Mouse (Mus musculus) lung, embryonic 16.5 days (tissue): Measurements from ENCODE around the gene Phlpp1. TPM values are rescaled to one million over a fixed set of nuclear protein-coding genes. Genes with fewer than 3 reads are reported as not detected.

ENCODE experiments used
- ATAC-seq: fragments of 200-750 bp; cut with Nextera tagmentation; 2 replicates; pipeline ENCODE4 v1.8.0; 2017; ENCODE audit warnings: low read depth, mild to moderate bottlenecking, moderate library complexity
- H3K27ac ChIP-seq: fragments of 300-500 bp; sonication (generic); 2 replicates; pipeline ENCODE4 v1.5.1; 2014; ENCODE audit warnings: mild to moderate bottlenecking, control low read depth, low read length
- H3K27me3 ChIP-seq: fragments of 300-500 bp; sonication (generic); 2 replicates; pipeline ENCODE4 v1.6.1; 2014; ENCODE audit warnings: low read depth, low read length, mixed read lengths; ENCODE audit not compliant: control insufficient read depth, insufficient read depth
- H3K36me3 ChIP-seq: fragments of 300-500 bp; sonication (generic); 2 replicates; pipeline ENCODE4 v1.6.1; 2014; ENCODE audit warnings: low read length; ENCODE audit not compliant: control insufficient read depth, insufficient read depth
- H3K4me1 ChIP-seq: fragments of 300-500 bp; sonication (generic); replicated peaks from 2 replicates; pipeline ENCODE4 v1.6.1; 2014; ENCODE audit warnings: low read length, mixed read lengths; ENCODE audit not compliant: control insufficient read depth, insufficient read depth
- H3K4me2 ChIP-seq: fragments of 300-500 bp; sonication (generic); 2 replicates; pipeline ENCODE4 v1.6.1; 2014; ENCODE audit warnings: low read depth, low read length, control low read depth
- H3K4me3 ChIP-seq: fragments of 300-500 bp; sonication (generic); 2 replicates; pipeline ENCODE4 v1.5.1; 2014; ENCODE audit warnings: mild to moderate bottlenecking, low read length, control low read depth
- H3K9ac ChIP-seq: fragments of 300-500 bp; sonication (generic); 2 replicates; pipeline ENCODE4 v1.6.1; 2014; ENCODE audit warnings: low read length, control low read depth
- H3K9me3 ChIP-seq: fragments of 300-500 bp; sonication (generic); 2 replicates; pipeline ENCODE4 v1.6.1; 2016; ENCODE audit warnings: low read length; ENCODE audit not compliant: control insufficient read depth
- WGBS: fragments of 180-500 bp; shearing (Covaris S2); extraction: QIAGEN DNeasy Blood & Tissue Kit; methylation state at CpG from one replicate; pipeline ENCODE4 v1.1.7; 2014; 5-methylcytosine and 5-hydroxymethylcytosine counted together
- polyA plus RNA-seq: library from polyadenylated mRNA; unstranded; fragments of >200 nt; fragmentation: Nextera tagmentation; extraction: Ambion mirVana; gene quantifications from 2 replicates; pipeline ENCODE4 v1.2.1, GENCODE M21; 2015

Phlpp1 gene
- polyA plus RNA-seq, 1 experiment from 2014 or later = 2.6 TPM

GRCm38 (mm10) chr1:106386542-106386941, 215.0 kb downstream of the Phlpp1 start:
- Histone ChIP-seq H3K4me2 (no peak overlapping the region), H3K4me1 (no peaks in the 10 kb centered on the region), H3K27me3 (no peaks in the 10 kb centered on the region), H3K9ac (no peak overlapping the region), H3K36me3 (no peaks in the 10 kb centered on the region), H3K27ac (no peak overlapping the region), H3K4me3 (no peak overlapping the region), H3K9me3 (no peaks in the 10 kb centered on the region)
- 65% methylated on average over 5 of the region's 5 CpGs for WGBS
- no peak for ATAC-seq

GRCm38 (mm10) chr1:106387264-106387663, 215.7 kb downstream of the Phlpp1 start:
- WGBS = 89% methylated on average over 4 of the region's 4 CpGs
- Histone ChIP-seq H3K27me3 (no peaks in the 10 kb centered on the region), H3K9ac (no peak overlapping the region), H3K4me2 (no peak overlapping the region), H3K9me3 (no peaks in the 10 kb centered on the region), H3K4me3 (no peak overlapping the region), H3K4me1 (no peaks in the 10 kb centered on the region), H3K27ac (no peak overlapping the region), H3K36me3 (no peaks in the 10 kb centered on the region; the same call in 1 of the 2 replicates)
- no peak for ATAC-seq

GRCm38 (mm10) chr1:106389673-106390072, 218.1 kb downstream of the Phlpp1 start:
- H3K27me3 ChIP-seq = no peaks in the 10 kb centered on the region
- no peak overlapping the region for H3K4me2 ChIP-seq
- no peak overlapping the region for H3K9ac ChIP-seq
- no peaks in the 10 kb centered on the region for H3K9me3 ChIP-seq
- ATAC-seq = peak; percentile 49; the same call in 1 of the 2 replicates
- no peaks in the 10 kb centered on the region for H3K4me1 ChIP-seq
- WGBS = 10% methylated on average over 5 of the region's 5 CpGs
- H3K36me3 ChIP-seq = peaks cover 11% of the 10 kb centered on the region
- no peak overlapping the region for H3K4me3 ChIP-seq
- no peak overlapping the region for H3K27ac ChIP-seq

- Histone ChIP-seq H3K27ac (no peak overlapping the region), H3K36me3 (peaks cover 11% of the 10 kb centered on the region), H3K9me3 (no peaks in the 10 kb centered on the region), H3K4me2 (no peak overlapping the region), H3K4me3 (no peak overlapping the region), H3K9ac (no peak overlapping the region), H3K4me1 (no peaks in the 10 kb centered on the region), H3K27me3 (no peaks in the 10 kb centered on the region)
- 88% methylated on average over 6 of the region's 6 CpGs for WGBS
- ATAC-seq = no peak
Measured at GRCm38 (mm10) chr1:106393072-106393471, 221.5 kb downstream of the Phlpp1 start.

- no peak overlapping the region for H3K9ac ChIP-seq
- 71% methylated on average over 2 of the region's 2 CpGs for WGBS
- ATAC-seq = no peak
Measured at GRCm38 (mm10) chr1:106394678-106395077, 223.1 kb downstream of the Phlpp1 start.

GRCm38 (mm10) chr1:106395476-106395875, 223.9 kb downstream of the Phlpp1 start:
- no peaks in the 10 kb centered on the region for H3K27me3 ChIP-seq
- 0 out of 2 replicates have a peak, but pooled peaks cover under 1% of the 10 kb centered on the region for H3K4me1 ChIP-seq
- WGBS = 12% methylated on average over 2 of the region's 2 CpGs
- H3K4me2 ChIP-seq = no peak overlapping the region
- H3K27ac ChIP-seq = no peak overlapping the region
- H3K4me3 ChIP-seq = no peak overlapping the region
- peaks cover 11% of the 10 kb centered on the region for H3K36me3 ChIP-seq
- no peak overlapping the region for H3K9ac ChIP-seq
- ATAC-seq = peak; percentile 78
- H3K9me3 ChIP-seq = no peaks in the 10 kb centered on the region

More at GRCm38 (mm10) chr1:106394678-106395077, 223.1 kb downstream of the Phlpp1 start:
- Histone ChIP-seq H3K4me2 (no peak overlapping the region), H3K4me1 (no peaks in the 10 kb centered on the region), H3K36me3 (peaks cover 11% of the 10 kb centered on the region), H3K4me3 (no peak overlapping the region), H3K27me3 (no peaks in the 10 kb centered on the region), H3K27ac (no peak overlapping the region), H3K9me3 (no peaks in the 10 kb centered on the region)

- WGBS = 54% methylated on average over 11 of the region's 11 CpGs
- no peak overlapping the region for H3K4me2 ChIP-seq
- H3K27ac ChIP-seq = no peak overlapping the region
- ATAC-seq = no peak
- H3K4me1 ChIP-seq = 0 out of 2 replicates have a peak, but pooled peaks cover 4% of the 10 kb centered on the region
- no peaks in the 10 kb centered on the region for H3K36me3 ChIP-seq
- no peak overlapping the region for H3K9ac ChIP-seq
- H3K9me3 ChIP-seq = no peaks in the 10 kb centered on the region
- no peak overlapping the region for H3K4me3 ChIP-seq
- no peaks in the 10 kb centered on the region for H3K27me3 ChIP-seq
Measured at GRCm38 (mm10) chr1:106400900-106401634, 229.5 kb downstream of the Phlpp1 start.

GRCm38 (mm10) chr1:106403011-106403501, 231.5 kb downstream of the Phlpp1 start:
- H3K4me3 ChIP-seq = no peak overlapping the region
- H3K27me3 ChIP-seq = no peaks in the 10 kb centered on the region
- H3K27ac ChIP-seq = no peak overlapping the region
- WGBS = 94% methylated on average over 6 of the region's 6 CpGs
- H3K4me1 ChIP-seq = 0 out of 2 replicates have a peak, but pooled peaks cover 6% of the 10 kb centered on the region
- no peak overlapping the region for H3K9ac ChIP-seq
- no peak overlapping the region for H3K4me2 ChIP-seq
- no peaks in the 10 kb centered on the region for H3K9me3 ChIP-seq
- no peaks in the 10 kb centered on the region for H3K36me3 ChIP-seq
- ATAC-seq = no peak

GRCm38 (mm10) chr1:106406852-106407251, 235.3 kb downstream of the Phlpp1 start:
- no peak overlapping the region for H3K9ac ChIP-seq
- H3K4me3 ChIP-seq = no peak overlapping the region
- H3K4me1 ChIP-seq = 0 out of 2 replicates have a peak, but pooled peaks cover 2% of the 10 kb centered on the region
- WGBS = 31% methylated on average over 1 of the region's 1 CpGs
- no peaks in the 10 kb centered on the region for H3K9me3 ChIP-seq
- no peak overlapping the region for H3K4me2 ChIP-seq
- ATAC-seq = no peak
- no peaks in the 10 kb centered on the region for H3K27me3 ChIP-seq
- H3K27ac ChIP-seq = no peak overlapping the region
- H3K36me3 ChIP-seq = no peaks in the 10 kb centered on the region
